Mouse (Mus musculus): Measurements from ENCODE around the gene Ltb4r2. TPM values are rescaled to one million over a fixed set of nuclear protein-coding genes. Genes with fewer than 3 reads are reported as not detected.
A peak's percentile ranks its signal among the peaks of the same experiment; 100 is the strongest.

Ltb4r2 gene
- polyA plus RNA-seq, 1 experiment from 2014 or later: 0.96 TPM

DNA sequence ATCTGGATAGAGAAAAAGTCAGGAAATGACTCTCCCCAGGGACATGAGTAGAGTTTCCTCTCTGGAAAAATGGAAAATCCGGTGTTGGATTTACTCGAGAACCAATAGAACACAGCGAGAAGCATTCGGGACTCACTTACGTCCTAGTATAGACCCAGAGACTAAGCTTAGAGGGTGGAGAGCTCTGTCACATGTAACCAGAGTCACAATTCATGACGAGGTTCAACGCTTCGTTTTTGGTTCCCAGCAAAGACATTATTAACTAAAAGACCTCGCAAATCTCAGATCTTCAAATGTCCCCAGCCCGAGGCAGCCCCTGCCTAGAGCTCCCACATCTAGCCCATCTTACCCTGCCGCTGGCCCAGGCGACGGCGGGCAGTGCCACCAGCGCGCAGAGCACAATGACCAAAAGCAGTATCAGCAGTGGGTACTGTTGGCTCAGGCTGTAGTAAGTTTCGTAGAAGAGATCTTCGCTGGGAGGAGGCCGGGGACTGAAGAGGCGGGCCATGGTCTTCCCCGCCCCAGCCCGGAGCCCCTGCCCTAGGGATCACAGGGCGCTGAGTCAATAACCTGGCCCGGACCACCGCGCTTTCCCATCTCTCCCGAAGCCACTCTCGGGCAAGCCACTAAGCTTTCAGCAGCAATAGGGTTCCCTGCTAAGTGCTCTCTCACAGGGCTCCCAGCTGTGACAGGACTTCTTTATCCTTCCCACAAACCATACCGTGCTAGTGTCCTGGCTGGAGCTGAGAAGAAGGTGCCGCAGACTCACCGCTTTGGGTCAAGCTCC, 22.1 kb downstream of the Ltb4r2 start:
- H3K9me3 ChIP-seq: no peaks in the 10 kb centered on the region
- 4% methylated on average over 31 of the region's 31 CpGs for WGBS
- peaks cover 18% of the 10 kb centered on the region for H3K4me1 ChIP-seq
- H3K9ac ChIP-seq: 0 out of 2 replicates have a peak overlapping the region, but pooled peaks have one; percentile 20
- H3K27me3 ChIP-seq (replicated peaks): peaks cover 15% of the 10 kb centered on the region; the same call in 1 of the 2 replicates
- peak overlapping the region; percentile 71 for H3K4me2 ChIP-seq
- no peaks in the 10 kb centered on the region for H3K36me3 ChIP-seq
- ATAC-seq (ENCODE audit: insufficient read depth, low FRiP score, low read depth): peak; percentile 46; the same call in 1 of the 2 replicates
- H3K27ac ChIP-seq: peak overlapping the region; percentile 23; the same call in 1 of the 2 replicates
- H3K4me3 ChIP-seq (replicated peaks): peak overlapping the region; percentile 40

DNA sequence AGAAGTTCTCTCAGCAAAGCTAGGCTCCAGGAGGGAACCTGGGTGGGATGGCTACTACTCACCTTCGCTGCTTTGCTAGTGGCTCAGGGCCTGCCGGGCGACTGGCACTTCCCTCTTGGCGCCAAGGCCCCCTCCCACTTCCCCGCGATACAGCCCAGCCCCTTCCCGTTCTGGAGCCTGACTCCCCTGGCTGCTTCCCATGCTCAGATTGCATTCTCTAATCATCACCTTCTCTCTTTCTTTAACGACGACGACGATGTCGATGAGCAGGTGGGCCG, 22.7 kb downstream of the Ltb4r2 start, which contains the start of gene Adcy4:
Gene Adcy4 (minus strand): TSS at position 138 of the 278 bp plus-strand sequence.
- Histone ChIP-seq H3K9me3 (no peaks in the 10 kb centered on the region), H3K4me1 (peaks cover 22% of the 10 kb centered on the region), H3K27ac (peak within 1 kb of the TSS; percentile 23; the same call in 1 of the 2 replicates), H3K36me3 (no peaks in the 10 kb centered on the region), H3K4me2 (peak within 1 kb of the TSS; percentile 71), H3K9ac (0 out of 2 replicates have a peak within 1 kb of the TSS, but pooled peaks have one; percentile 20), H3K4me3 (replicated peaks) (peak within 1 kb of the TSS; percentile 40), H3K27me3 (replicated peaks) (peaks cover 15% of the 10 kb centered on the region; the same call in 1 of the 2 replicates)
- WGBS: 11% methylated on average over 13 of the region's 13 CpGs
- no peak for ATAC-seq (ENCODE audit: insufficient read depth, low FRiP score, low read depth)

DNA sequence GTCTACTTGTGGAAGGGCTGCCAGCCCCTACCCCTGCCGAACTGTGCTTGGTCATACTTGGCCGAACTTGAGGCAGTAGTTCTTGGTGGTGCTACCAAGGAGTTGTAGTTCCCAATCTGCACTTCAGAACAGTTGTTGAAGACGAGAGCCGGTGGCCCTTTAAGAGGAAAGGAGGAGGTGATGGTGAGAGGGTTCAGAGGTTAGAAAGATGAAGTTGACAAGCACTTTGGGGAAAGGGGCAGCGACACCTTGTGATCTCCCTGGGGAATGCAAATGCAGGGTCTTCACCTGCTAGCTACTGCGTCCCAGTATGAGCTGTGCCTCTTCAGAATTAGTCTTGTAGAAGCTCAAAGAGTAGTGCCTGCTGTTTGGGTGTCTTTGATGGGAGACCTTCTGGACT, 24.0 kb downstream of the Ltb4r2 start:
- Histone ChIP-seq H3K4me3 (replicated peaks) (no peak overlapping the region), H3K27me3 (replicated peaks) (peaks cover 15% of the 10 kb centered on the region; the same call in 1 of the 2 replicates), H3K36me3 (no peaks in the 10 kb centered on the region), H3K4me2 (no peak overlapping the region), H3K4me1 (peaks cover 23% of the 10 kb centered on the region), H3K27ac (no peak overlapping the region), H3K9me3 (no peaks in the 10 kb centered on the region), H3K9ac (no peak overlapping the region)
- no peak for ATAC-seq (ENCODE audit: insufficient read depth, low FRiP score, low read depth)
- 39% methylated on average over 6 of the region's 6 CpGs for WGBS

GRCm38 (mm10) chr14:55787731-55788130, 26.5 kb downstream of the Ltb4r2 start:
- peaks cover 15% of the 10 kb centered on the region; the same call in 1 of the 2 replicates for H3K27me3 ChIP-seq (replicated peaks)
- H3K4me1 ChIP-seq: peaks cover 25% of the 10 kb centered on the region
- no peak for ATAC-seq (ENCODE audit: insufficient read depth, low FRiP score, low read depth)
- H3K4me2 ChIP-seq: peak overlapping the region; percentile 94
- peak overlapping the region; percentile 50 for H3K4me3 ChIP-seq (replicated peaks)
- WGBS: 41% methylated on average over 11 of the region's 11 CpGs
- H3K9ac ChIP-seq: no peak overlapping the region
- no peaks in the 10 kb centered on the region for H3K9me3 ChIP-seq
- H3K36me3 ChIP-seq: no peaks in the 10 kb centered on the region
- no peak overlapping the region for H3K27ac ChIP-seq

DNA sequence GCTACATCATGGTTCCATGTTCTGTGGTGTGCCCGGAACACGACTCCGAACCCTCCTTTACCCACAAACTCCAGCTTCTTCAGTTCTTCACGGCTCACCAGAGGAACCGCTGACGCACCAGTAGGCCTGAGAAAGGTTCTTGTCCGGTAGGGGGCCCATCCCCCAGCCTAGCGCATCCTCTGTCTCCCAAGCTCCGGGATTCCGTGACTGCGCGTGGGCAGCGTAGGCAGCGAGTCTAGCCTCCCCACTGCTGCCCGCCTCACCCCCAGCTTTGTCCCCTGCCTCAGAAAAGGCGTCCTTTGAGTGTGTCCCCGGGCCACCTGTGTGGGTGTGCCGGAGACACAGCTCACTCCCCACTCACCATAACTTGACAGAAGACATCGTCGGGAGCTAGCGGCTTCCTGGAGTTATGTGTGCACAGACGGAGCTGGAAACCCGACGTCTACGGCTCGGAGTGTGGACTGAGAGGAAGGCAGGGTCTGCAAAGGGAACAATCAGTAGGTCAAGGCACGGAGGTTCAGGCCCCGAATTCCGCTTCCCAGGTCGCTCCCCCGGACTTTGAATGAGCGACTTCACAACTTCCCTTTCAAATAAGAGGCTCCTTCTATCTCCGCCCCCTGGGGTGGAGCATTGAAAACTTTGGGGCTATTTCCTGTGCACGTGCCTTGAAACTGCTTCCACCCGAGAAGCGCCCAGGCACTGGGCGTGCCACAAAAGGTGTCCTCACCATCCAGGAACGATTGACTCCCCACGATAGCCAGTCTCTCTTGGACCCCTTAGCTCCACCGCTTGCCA, 27.2 kb downstream of the Ltb4r2 start, which contains the start of gene Ripk3:
Gene Ripk3 (minus strand): TSS at position 610 of the 795 bp plus-strand sequence.
- peak within 1 kb of the TSS; percentile 50 for H3K4me3 ChIP-seq (replicated peaks)
- no peak within 1 kb of the TSS for H3K27ac ChIP-seq
- peak within 1 kb of the TSS; percentile 45 for H3K9ac ChIP-seq
- H3K4me2 ChIP-seq: peak within 1 kb of the TSS; percentile 94
- no peaks in the 10 kb centered on the region for H3K36me3 ChIP-seq
- peaks cover 22% of the 10 kb centered on the region for H3K4me1 ChIP-seq
- peaks cover 15% of the 10 kb centered on the region; the same call in 1 of the 2 replicates for H3K27me3 ChIP-seq (replicated peaks)
- 3% methylated on average over 40 of the region's 40 CpGs for WGBS
- ATAC-seq (ENCODE audit: insufficient read depth, low FRiP score, low read depth): no peak; the same call in 1 of the 2 replicates
- H3K9me3 ChIP-seq: no peaks in the 10 kb centered on the region

DNA sequence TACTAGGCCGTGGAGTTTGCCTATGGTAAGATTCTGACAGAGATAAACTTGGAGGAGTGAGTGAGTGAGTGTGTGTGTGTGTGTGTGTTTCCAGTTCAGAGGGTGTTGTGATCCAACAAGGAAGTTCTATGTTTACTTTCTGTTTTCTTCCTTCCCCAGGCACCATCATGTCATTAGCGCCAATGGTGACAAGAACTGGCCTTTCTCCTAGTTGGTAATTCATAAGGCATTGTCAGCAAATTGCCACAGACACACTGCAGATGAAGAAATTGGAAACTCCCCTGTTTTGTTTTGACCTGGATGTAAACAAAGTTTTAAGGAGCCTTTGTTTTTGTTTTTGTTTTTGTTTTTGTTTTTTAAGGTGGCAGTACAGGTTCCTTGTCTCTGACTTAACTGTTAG, 32.2 kb downstream of the Ltb4r2 start:
- H3K9ac ChIP-seq: no peak overlapping the region
- H3K4me2 ChIP-seq: no peak overlapping the region
- H3K27ac ChIP-seq: no peak overlapping the region
- no peaks in the 10 kb centered on the region for H3K9me3 ChIP-seq
- 59% methylated on average over 2 of the region's 2 CpGs for WGBS
- no peaks in the 10 kb centered on the region for H3K27me3 ChIP-seq (replicated peaks)
- no peak for ATAC-seq (ENCODE audit: insufficient read depth, low FRiP score, low read depth)
- H3K4me3 ChIP-seq (replicated peaks): no peak overlapping the region
- 0 out of 2 replicates have a peak, but pooled peaks cover 7% of the 10 kb centered on the region for H3K4me1 ChIP-seq
- no peaks in the 10 kb centered on the region for H3K36me3 ChIP-seq

DNA sequence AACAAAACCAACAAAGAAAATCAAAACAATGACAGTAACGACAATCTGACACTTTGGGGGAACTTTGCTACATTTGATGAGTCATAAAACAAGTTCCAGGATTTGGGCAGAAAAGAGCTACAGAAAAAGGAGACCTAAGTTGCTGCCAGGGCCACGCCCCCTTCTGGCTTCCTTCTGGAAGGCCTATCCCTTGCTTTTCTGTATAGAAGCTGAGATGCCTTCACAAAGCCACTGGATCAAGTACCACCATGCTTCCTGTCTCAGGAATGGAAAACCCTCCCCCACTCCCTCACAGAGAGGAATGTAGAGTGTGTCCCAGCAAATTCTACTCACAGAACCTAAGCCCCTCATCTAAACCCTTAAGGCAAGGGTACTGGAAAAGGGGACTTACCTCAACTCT, 32.7 kb downstream of the Ltb4r2 start:
- Histone ChIP-seq H3K36me3 (no peaks in the 10 kb centered on the region), H3K9me3 (no peaks in the 10 kb centered on the region), H3K4me3 (replicated peaks) (no peak overlapping the region), H3K9ac (no peak overlapping the region), H3K4me2 (no peak overlapping the region), H3K27ac (no peak overlapping the region), H3K4me1 (0 out of 2 replicates have a peak, but pooled peaks cover 3% of the 10 kb centered on the region), H3K27me3 (replicated peaks) (no peaks in the 10 kb centered on the region)
- ATAC-seq (ENCODE audit: insufficient read depth, low FRiP score, low read depth): no peak
- 65% methylated on average over 2 of the region's 2 CpGs for WGBS

DNA sequence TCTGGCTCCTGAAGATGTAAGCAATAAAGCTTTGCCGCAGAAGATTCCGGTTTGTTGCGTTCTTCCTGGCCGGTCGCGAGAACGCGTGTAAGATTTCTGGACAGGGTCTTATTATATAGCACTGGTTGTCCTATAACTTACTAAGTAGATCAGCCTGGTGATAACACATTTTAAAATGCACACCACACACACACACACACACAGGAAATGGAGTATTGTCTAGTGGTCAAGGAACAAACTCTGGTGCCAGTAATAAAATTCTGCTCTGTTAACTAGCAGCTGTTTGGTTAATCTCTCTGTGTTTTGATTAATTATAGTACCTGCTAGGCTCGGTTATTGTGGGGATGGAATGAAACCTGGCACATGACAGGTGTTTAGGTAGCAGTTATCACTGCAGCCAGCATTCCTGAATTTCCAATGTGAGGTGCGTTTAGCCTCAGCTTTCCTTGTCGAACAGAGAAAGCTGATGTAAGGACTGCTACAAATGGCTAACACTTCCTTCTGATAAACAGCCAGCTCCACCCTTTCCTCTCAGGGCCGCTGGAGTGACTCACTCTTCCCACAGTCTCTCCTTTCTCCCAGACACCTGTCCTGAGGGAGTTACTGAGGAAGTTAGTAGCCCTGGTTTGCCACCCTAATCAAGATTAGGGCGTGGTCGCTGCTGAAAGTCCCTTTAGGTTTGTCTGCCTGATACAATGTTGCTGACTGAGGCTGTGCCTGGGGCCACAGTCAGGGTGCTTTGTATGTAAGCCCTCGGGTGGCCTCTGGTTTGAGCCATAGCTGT, 34.3 kb downstream of the Ltb4r2 start:
- Histone ChIP-seq H3K9me3 (no peaks in the 10 kb centered on the region), H3K27ac (peak overlapping the region; percentile 75), H3K4me1 (0 out of 2 replicates have a peak, but pooled peaks cover 2% of the 10 kb centered on the region), H3K4me3 (replicated peaks) (no peak overlapping the region), H3K4me2 (no peak overlapping the region), H3K36me3 (no peaks in the 10 kb centered on the region), H3K27me3 (replicated peaks) (no peaks in the 10 kb centered on the region), H3K9ac (no peak overlapping the region)
- ATAC-seq (ENCODE audit: insufficient read depth, low FRiP score, low read depth): peak; percentile 90
- WGBS: 66% methylated on average over 15 of the region's 15 CpGs

Other genes with a start within 250 kb of the Ltb4r2 start
- gene Nrl, start 236.4 kb upstream of the Ltb4r2 start, polyA plus RNA-seq (2015; fragmentation: Nextera tagmentation; extraction: Ambion mirVana): not detected in 2 replicates
- 48.5 and 52.8 TPM in 2 replicates for gene Pck2, start 221.2 kb upstream of the Ltb4r2 start, polyA plus RNA-seq (2015; fragmentation: Nextera tagmentation; extraction: Ambion mirVana)
- gene Dcaf11, start 201.4 kb upstream of the Ltb4r2 start, polyA plus RNA-seq (2015; fragmentation: Nextera tagmentation; extraction: Ambion mirVana): 63.6 and 75.7 TPM in 2 replicates
- 1.2 and 1.4 TPM in 2 replicates for gene A730061H03Rik, start 201.0 kb upstream of the Ltb4r2 start, polyA plus RNA-seq (2015; fragmentation: Nextera tagmentation; extraction: Ambion mirVana)
- 0.50 and 1.2 TPM in 2 replicates for gene Fitm1, start 185.8 kb upstream of the Ltb4r2 start, polyA plus RNA-seq (2015; fragmentation: Nextera tagmentation; extraction: Ambion mirVana)
- gene Psme1, start 183.3 kb upstream of the Ltb4r2 start, polyA plus RNA-seq (2015; fragmentation: Nextera tagmentation; extraction: Ambion mirVana): 159 and 176 TPM in 2 replicates
- gene Emc9, start 176.1 kb upstream of the Ltb4r2 start, polyA plus RNA-seq (2015; fragmentation: Nextera tagmentation; extraction: Ambion mirVana): 9.4 and 11.2 TPM in 2 replicates
- gene Psme2, start 170.3 kb upstream of the Ltb4r2 start, polyA plus RNA-seq (2015; fragmentation: Nextera tagmentation; extraction: Ambion mirVana): 265 and 289 TPM in 2 replicates
- gene Rnf31, start 169.7 kb upstream of the Ltb4r2 start, polyA plus RNA-seq (2015; fragmentation: Nextera tagmentation; extraction: Ambion mirVana): 16.7 and 18.4 TPM in 2 replicates
- gene Irf9, start 157.9 kb upstream of the Ltb4r2 start, polyA plus RNA-seq (2015; fragmentation: Nextera tagmentation; extraction: Ambion mirVana): 11.6 and 12.1 TPM in 2 replicates
- gene Rec8, start 143.4 kb upstream of the Ltb4r2 start, polyA plus RNA-seq (2015; fragmentation: Nextera tagmentation; extraction: Ambion mirVana): 9.2 and 10.7 TPM in 2 replicates
- 81.1 and 82.4 TPM in 2 replicates for gene Ipo4, start 125.5 kb upstream of the Ltb4r2 start, polyA plus RNA-seq (2015; fragmentation: Nextera tagmentation; extraction: Ambion mirVana)
- gene Gm49378, start 123.5 kb upstream of the Ltb4r2 start, polyA plus RNA-seq (2015; fragmentation: Nextera tagmentation; extraction: Ambion mirVana): 1.3 and 1.7 TPM in 2 replicates
- 123 and 124 TPM in 2 replicates for gene Tm9sf1, start 117.6 kb upstream of the Ltb4r2 start, polyA plus RNA-seq (2015; fragmentation: Nextera tagmentation; extraction: Ambion mirVana)
- 0.40 and 0.59 TPM in 2 replicates for gene Tssk4, start 111.2 kb upstream of the Ltb4r2 start, polyA plus RNA-seq (2015; fragmentation: Nextera tagmentation; extraction: Ambion mirVana)
- 51.3 and 54.3 TPM in 2 replicates for gene Mdp1, start 100.9 kb upstream of the Ltb4r2 start, polyA plus RNA-seq (2015; fragmentation: Nextera tagmentation; extraction: Ambion mirVana)
- gene Gmpr2, start 89.5 kb upstream of the Ltb4r2 start, polyA plus RNA-seq (2015; fragmentation: Nextera tagmentation; extraction: Ambion mirVana): 53.5 and 54.6 TPM in 2 replicates
- 495 and 515 TPM in 2 replicates for gene Nedd8, start 89.3 kb upstream of the Ltb4r2 start, polyA plus RNA-seq (2015; fragmentation: Nextera tagmentation; extraction: Ambion mirVana)
- gene Tinf2, start 79.6 kb upstream of the Ltb4r2 start, polyA plus RNA-seq (2015; fragmentation: Nextera tagmentation; extraction: Ambion mirVana): 33.9 and 40.4 TPM in 2 replicates
- 17.9 and 30.5 TPM in 2 replicates for gene Tgm1, start 47.5 kb upstream of the Ltb4r2 start, polyA plus RNA-seq (2015; fragmentation: Nextera tagmentation; extraction: Ambion mirVana)
- gene Rabggta, start 39.2 kb upstream of the Ltb4r2 start, polyA plus RNA-seq (2015; fragmentation: Nextera tagmentation; extraction: Ambion mirVana): 30.0 and 35.8 TPM in 2 replicates
- gene Dhrs1, start 15.7 kb upstream of the Ltb4r2 start, polyA plus RNA-seq (2015; fragmentation: Nextera tagmentation; extraction: Ambion mirVana): 92.9 and 96.4 TPM in 2 replicates
- 34.3 and 36.7 TPM in 2 replicates for gene Nop9, start 15.7 kb upstream of the Ltb4r2 start, polyA plus RNA-seq (2015; fragmentation: Nextera tagmentation; extraction: Ambion mirVana)
- 11.8 and 12.9 TPM in 2 replicates for gene Cideb, start 3.0 kb upstream of the Ltb4r2 start, polyA plus RNA-seq (2015; fragmentation: Nextera tagmentation; extraction: Ambion mirVana)
- gene Ltb4r1, start 4.5 kb downstream of the Ltb4r2 start, polyA plus RNA-seq (2015; fragmentation: Nextera tagmentation; extraction: Ambion mirVana): 3.8 and 4.7 TPM in 2 replicates
- gene Adcy4, start 22.7 kb downstream of the Ltb4r2 start, polyA plus RNA-seq (2015; fragmentation: Nextera tagmentation; extraction: Ambion mirVana): 6.3 and 8.0 TPM in 2 replicates
- gene Ripk3, start 27.4 kb downstream of the Ltb4r2 start, polyA plus RNA-seq (2015; fragmentation: Nextera tagmentation; extraction: Ambion mirVana): 32.0 and 36.9 TPM in 2 replicates
- 35.5 and 40.9 TPM in 2 replicates for gene Nfatc4, start 61.7 kb downstream of the Ltb4r2 start, polyA plus RNA-seq (2015; fragmentation: Nextera tagmentation; extraction: Ambion mirVana)
- gene Nynrin, start 92.6 kb downstream of the Ltb4r2 start, polyA plus RNA-seq (2015; fragmentation: Nextera tagmentation; extraction: Ambion mirVana): 15.4 and 18.5 TPM in 2 replicates
- gene Cbln3, start 123.0 kb downstream of the Ltb4r2 start, polyA plus RNA-seq (2015; fragmentation: Nextera tagmentation; extraction: Ambion mirVana): 0.42 and 0.46 TPM in 2 replicates
- gene Khnyn, start 123.5 kb downstream of the Ltb4r2 start, polyA plus RNA-seq (2015; fragmentation: Nextera tagmentation; extraction: Ambion mirVana): 16.5 and 18.1 TPM in 2 replicates
- gene Sdr39u1, start 138.9 kb downstream of the Ltb4r2 start, polyA plus RNA-seq (2015; fragmentation: Nextera tagmentation; extraction: Ambion mirVana): 56.0 and 65.7 TPM in 2 replicates
- gene Cma1, start 183.2 kb downstream of the Ltb4r2 start, polyA plus RNA-seq (2015; fragmentation: Nextera tagmentation; extraction: Ambion mirVana): 23.0 and 27.4 TPM in 2 replicates
- gene Cma2, start 189.6 kb downstream of the Ltb4r2 start, polyA plus RNA-seq (2015; fragmentation: Nextera tagmentation; extraction: Ambion mirVana): not detected in 2 replicates